Mouse (Mus musculus) liver, embryonic 15.5 days (tissue): ENCODE results near the gene Gm35315. TPM values are rescaled to one million over a fixed set of nuclear protein-coding genes. Genes with fewer than 3 reads are reported as not detected.

Experiments used
- ATAC-seq: fragments of 200-750 bp; cut with Nextera tagmentation; 2 replicates; pipeline ENCODE4 v1.8.0; 2017; ENCODE audit warnings: moderate number of reproducible peaks, mild to moderate bottlenecking, moderate library complexity; ENCODE audit not compliant: insufficient read depth
- H3K27ac ChIP-seq: fragments of 300-500 bp; sonication (generic); replicated peaks from 2 replicates; pipeline ENCODE4 v1.5.1; 2015; ENCODE audit warnings: mild to moderate bottlenecking, inconsistent platforms
- H3K27me3 ChIP-seq: fragments of 300-500 bp; sonication (generic); 2 replicates; pipeline ENCODE4 v1.6.1; 2015; ENCODE audit warnings: mild to moderate bottlenecking, inconsistent platforms
- H3K36me3 ChIP-seq: fragments of 300-500 bp; sonication (generic); replicated peaks from 2 replicates; pipeline ENCODE4 v1.6.1; 2015; ENCODE audit warnings: moderate library complexity, mild to moderate bottlenecking, inconsistent platforms
- H3K4me1 ChIP-seq: fragments of 300-500 bp; sonication (generic); replicated peaks from 2 replicates; pipeline ENCODE4 v1.6.1; 2015; ENCODE audit warnings: inconsistent platforms
- H3K4me2 ChIP-seq: fragments of 300-500 bp; sonication (generic); 2 replicates; pipeline ENCODE4 v1.6.1; 2015; ENCODE audit warnings: moderate library complexity, mild to moderate bottlenecking, inconsistent platforms
- H3K4me3 ChIP-seq: fragments of 300-500 bp; sonication (generic); replicated peaks from 2 replicates; pipeline ENCODE4 v1.5.1; 2015; ENCODE audit warnings: mild to moderate bottlenecking, inconsistent platforms
- H3K9ac ChIP-seq: fragments of 300-500 bp; sonication (generic); 2 replicates; pipeline ENCODE4 v1.6.1; 2015; ENCODE audit warnings: moderate library complexity, mild to moderate bottlenecking, inconsistent platforms
- H3K9me3 ChIP-seq: fragments of 300-500 bp; sonication (generic); replicated peaks from 2 replicates; pipeline ENCODE4 v1.6.1; 2016; ENCODE audit warnings: inconsistent platforms
- WGBS: fragments of 180-500 bp; shearing (Covaris S2); methylation state at CpG from one replicate; pipeline ENCODE4 v1.1.7; 2015; ENCODE audit warnings: mixed read lengths; ENCODE audit not compliant: insufficient replicate concordance; 5-methylcytosine and 5-hydroxymethylcytosine counted together
- polyA plus RNA-seq: library from polyadenylated mRNA; unstranded; fragments of >200 nt; fragmentation: Nextera tagmentation; extraction: Ambion mirVana; gene quantifications from 2 replicates; pipeline ENCODE4 v1.2.1, GENCODE M21; 2015

The Gm35315 gene
- polyA plus RNA-seq, 1 experiment from 2014 or later, result 0.82 TPM

GRCm38 (mm10) chr5:110107581-110108304 lies 13.5 kb upstream of the Gm35315 start, which contains the start of gene Gtpbp6:
Gene Gtpbp6, minus strand, starts transcription at chr5:110108197.
- Histone ChIP-seq H3K27me3 (no peaks in the 10 kb centered on the region), H3K4me2 (peak within 1 kb of the TSS; percentile 97), H3K27ac (peak within 1 kb of the TSS; percentile 95), H3K4me1 (peaks cover 29% of the 10 kb centered on the region), H3K4me3 (peak within 1 kb of the TSS; percentile 86), H3K9me3 (no peaks in the 10 kb centered on the region), H3K9ac (peak within 1 kb of the TSS; percentile 72), H3K36me3 (peaks cover 38% of the 10 kb centered on the region)
- peak; percentile 84 for ATAC-seq
- WGBS, result under 1% methylated on average over 71 of the region's 71 CpGs

GRCm38 (mm10) chr5:110106901-110107564 lies 12.8 kb upstream of the Gm35315 start:
- Histone ChIP-seq H3K4me1 (peaks cover 33% of the 10 kb centered on the region), H3K27ac (peak overlapping the region; percentile 95), H3K9ac (peak overlapping the region; percentile 72), H3K4me2 (peak overlapping the region; percentile 97), H3K27me3 (no peaks in the 10 kb centered on the region), H3K9me3 (no peaks in the 10 kb centered on the region), H3K36me3 (peaks cover 38% of the 10 kb centered on the region), H3K4me3 (peak overlapping the region; percentile 86)
- peak; percentile 12 for ATAC-seq
- WGBS, result 16% methylated on average over 41 of the region's 41 CpGs

GRCm38 (mm10) chr5:110106140-110106871 lies 12.1 kb upstream of the Gm35315 start:
- ATAC-seq, result no peak
- Histone ChIP-seq H3K4me3 (peak overlapping the region; percentile 86), H3K36me3 (peaks cover 38% of the 10 kb centered on the region), H3K9me3 (no peaks in the 10 kb centered on the region), H3K27me3 (peaks cover 7% of the 10 kb centered on the region), H3K4me2 (peak overlapping the region; percentile 97), H3K27ac (no peak overlapping the region), H3K9ac (no peak overlapping the region), H3K4me1 (peaks cover 41% of the 10 kb centered on the region)
- 90% methylated on average over 26 of the region's 26 CpGs for WGBS

- Histone ChIP-seq H3K4me2 (no peak overlapping the region), H3K9ac (no peak overlapping the region), H3K27ac (no peak overlapping the region), H3K4me1 (peaks cover 42% of the 10 kb centered on the region), H3K27me3 (peaks cover 22% of the 10 kb centered on the region), H3K4me3 (no peak overlapping the region), H3K36me3 (peaks cover 38% of the 10 kb centered on the region), H3K9me3 (no peaks in the 10 kb centered on the region)
- no peak for ATAC-seq
- 88% methylated on average over 36 of the region's 36 CpGs for WGBS
These were observed 10.6 kb upstream of the Gm35315 start for GRCm38 (mm10) chr5:110104616-110105380.

- no peak overlapping the region for H3K4me3 ChIP-seq
- H3K36me3 ChIP-seq, result peaks cover 38% of the 10 kb centered on the region
- H3K9ac ChIP-seq, result no peak overlapping the region
- H3K4me1 ChIP-seq, result peaks cover 42% of the 10 kb centered on the region
- H3K27me3 ChIP-seq, result peaks cover 26% of the 10 kb centered on the region
- no peaks in the 10 kb centered on the region for H3K9me3 ChIP-seq
- no peak overlapping the region for H3K27ac ChIP-seq
- H3K4me2 ChIP-seq, result no peak overlapping the region
- WGBS, result 82% methylated on average over 27 of the region's 27 CpGs
- no peak for ATAC-seq
These were observed 9.8 kb upstream of the Gm35315 start for GRCm38 (mm10) chr5:110103901-110104615.

- H3K27ac ChIP-seq, result no peak overlapping the region
- H3K9ac ChIP-seq, result no peak overlapping the region
- H3K27me3 ChIP-seq, result peaks cover 26% of the 10 kb centered on the region
- 80% methylated on average over 19 of the region's 19 CpGs for WGBS
- H3K4me1 ChIP-seq, result peaks cover 36% of the 10 kb centered on the region
- ATAC-seq, result no peak
- H3K9me3 ChIP-seq, result no peaks in the 10 kb centered on the region
- peaks cover 38% of the 10 kb centered on the region for H3K36me3 ChIP-seq
- no peak overlapping the region for H3K4me2 ChIP-seq
- no peak overlapping the region for H3K4me3 ChIP-seq
These were observed 8.8 kb upstream of the Gm35315 start for GRCm38 (mm10) chr5:110102853-110103625.

GRCm38 (mm10) chr5:110102429-110102828 lies 8.2 kb upstream of the Gm35315 start:
- Histone ChIP-seq H3K27ac (no peak overlapping the region), H3K36me3 (peaks cover 38% of the 10 kb centered on the region), H3K4me2 (no peak overlapping the region), H3K4me3 (no peak overlapping the region), H3K9me3 (no peaks in the 10 kb centered on the region), H3K4me1 (peaks cover 33% of the 10 kb centered on the region), H3K9ac (no peak overlapping the region), H3K27me3 (peaks cover 26% of the 10 kb centered on the region)
- ATAC-seq, result no peak
- WGBS, result 76% methylated on average over 13 of the region's 13 CpGs

GRCm38 (mm10) chr5:110101716-110102347 lies 7.6 kb upstream of the Gm35315 start:
- ATAC-seq, result 0 out of 2 replicates have a peak, but pooled peaks have one; percentile 4
- Histone ChIP-seq H3K27me3 (peaks cover 26% of the 10 kb centered on the region), H3K27ac (no peak overlapping the region), H3K36me3 (peaks cover 38% of the 10 kb centered on the region), H3K9ac (no peak overlapping the region), H3K4me2 (peak overlapping the region; percentile 63), H3K4me1 (peaks cover 27% of the 10 kb centered on the region), H3K9me3 (no peaks in the 10 kb centered on the region), H3K4me3 (peak overlapping the region; percentile 33)
- WGBS, result 11% methylated on average over 34 of the region's 34 CpGs

- peaks cover 20% of the 10 kb centered on the region for H3K4me1 ChIP-seq
- H3K9me3 ChIP-seq, result no peaks in the 10 kb centered on the region
- H3K27me3 ChIP-seq, result peaks cover 26% of the 10 kb centered on the region
- peak overlapping the region; percentile 33 for H3K4me3 ChIP-seq
- H3K36me3 ChIP-seq, result peaks cover 33% of the 10 kb centered on the region
- peak overlapping the region; percentile 63 for H3K4me2 ChIP-seq
- WGBS, result under 1% methylated on average over 36 of the region's 37 CpGs
- no peak overlapping the region; the same call in 1 of the 2 replicates for H3K9ac ChIP-seq
- peak; percentile 20; the same call in 1 of the 2 replicates for ATAC-seq
- H3K27ac ChIP-seq, result no peak overlapping the region
These were observed 6.9 kb upstream of the Gm35315 start for GRCm38 (mm10) chr5:110100921-110101631.
